Mouse (Mus musculus): ENCODE measurements around the gene Mfsd2a. TPM values are rescaled to one million over a fixed set of nuclear protein-coding genes. Genes with fewer than 3 reads are reported as not detected.

Mfsd2a gene
- polyA plus RNA-seq, 1 experiment, result 7.2 TPM

DNA sequence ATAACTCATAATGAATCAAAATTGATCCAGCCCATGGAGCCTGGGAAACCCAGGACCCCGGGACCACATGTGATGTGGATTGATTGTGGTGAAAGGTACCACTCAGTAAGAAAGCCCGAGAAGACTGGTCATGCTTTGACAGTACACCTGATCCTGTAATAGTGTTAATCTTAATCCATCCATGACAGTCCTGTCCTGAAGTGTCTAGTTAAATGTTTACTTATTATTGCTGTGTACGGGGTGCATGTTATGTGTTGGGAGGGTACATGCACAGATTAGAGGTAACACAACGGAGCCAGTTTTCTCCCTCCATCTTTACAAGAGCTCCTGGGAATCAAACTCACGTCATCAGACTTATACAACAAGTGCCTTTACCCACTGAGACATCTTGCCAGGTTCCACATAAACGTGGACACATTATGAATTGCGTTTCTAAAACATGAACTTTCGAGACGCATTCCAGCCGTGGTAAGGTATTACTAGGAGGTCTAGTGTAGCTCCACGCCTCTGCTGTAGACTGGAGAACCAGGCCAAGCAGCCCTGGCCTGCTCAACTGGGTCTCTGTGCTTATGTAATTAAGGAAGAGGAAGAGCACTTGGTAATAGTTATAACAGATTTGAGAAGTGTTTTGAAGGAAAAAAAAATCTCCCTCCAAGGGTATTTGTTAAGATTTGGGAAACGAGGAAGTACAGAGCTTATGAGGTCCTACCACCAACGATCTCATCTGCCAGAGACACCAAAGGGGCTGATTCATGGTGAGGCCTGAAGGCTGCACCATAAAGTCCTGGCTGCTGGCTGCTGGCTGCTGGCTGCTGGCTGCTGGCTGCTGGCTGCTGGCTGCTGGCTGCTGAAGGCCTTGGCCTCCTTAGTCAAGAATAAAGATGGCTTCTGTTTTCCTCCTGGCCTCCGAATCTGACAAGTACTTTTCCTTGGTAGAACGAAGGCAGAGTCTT is 37.3 kb downstream of the Mfsd2a start:
- no peak for TF ChIP-seq POLR2A (IDR thresholded peaks at IDR 0.05; ENCODE audit: borderline replicate concordance, extremely low read depth, low read depth, low read length)
- no peak for TF ChIP-seq CTCF (IDR thresholded peaks at IDR 0.05; ENCODE audit: insufficient read depth, low read length)
- WGBS, result 70% methylated on average over 15 of the region's 15 CpGs

DNA sequence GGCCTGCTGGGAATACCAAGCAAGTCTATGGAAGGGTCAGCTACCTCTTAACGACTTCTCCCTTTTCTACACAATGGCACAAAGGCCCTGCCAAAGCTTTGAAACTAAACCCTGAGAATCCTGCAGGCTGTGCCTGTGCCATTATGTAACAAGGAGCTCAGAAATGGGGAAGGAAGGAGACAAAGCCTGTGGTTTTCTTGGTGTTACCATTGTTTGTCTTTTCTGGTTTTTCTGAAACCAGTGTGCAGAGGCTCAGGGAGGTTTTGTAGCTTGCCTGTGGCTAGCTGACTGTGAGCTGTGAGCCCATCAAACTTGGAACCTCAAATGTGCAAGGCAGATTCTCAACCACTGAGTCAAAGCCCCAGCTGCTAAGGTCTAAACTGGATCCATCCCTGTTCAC is 38.1 kb downstream of the Mfsd2a start:
- DNase-seq, result no peak
- Histone ChIP-seq H3K4me3 (replicated peaks; ENCODE audit: extremely low read depth, low read depth, low read length) (no peak overlapping the region), H3K4me1 (ENCODE audit: control insufficient read depth, insufficient read depth, low read length) (no peaks in the 10 kb centered on the region)
- TF ChIP-seq CTCF (IDR thresholded peaks at IDR 0.05; ENCODE audit: insufficient read depth, low read length), result no peak
- TF ChIP-seq POLR2A (IDR thresholded peaks at IDR 0.05; ENCODE audit: borderline replicate concordance, extremely low read depth, low read depth, low read length), result no peak
- 32% methylated on average over 1 of the region's 1 CpGs for WGBS

More for the DNA sequence above, 37.3 kb downstream of the Mfsd2a start:
- no peak overlapping the region for H3K4me3 ChIP-seq (replicated peaks; ENCODE audit: extremely low read depth, low read depth, low read length)
- H3K4me1 ChIP-seq (ENCODE audit: control insufficient read depth, insufficient read depth, low read length), result no peaks in the 10 kb centered on the region
- no peak for DNase-seq

DNA sequence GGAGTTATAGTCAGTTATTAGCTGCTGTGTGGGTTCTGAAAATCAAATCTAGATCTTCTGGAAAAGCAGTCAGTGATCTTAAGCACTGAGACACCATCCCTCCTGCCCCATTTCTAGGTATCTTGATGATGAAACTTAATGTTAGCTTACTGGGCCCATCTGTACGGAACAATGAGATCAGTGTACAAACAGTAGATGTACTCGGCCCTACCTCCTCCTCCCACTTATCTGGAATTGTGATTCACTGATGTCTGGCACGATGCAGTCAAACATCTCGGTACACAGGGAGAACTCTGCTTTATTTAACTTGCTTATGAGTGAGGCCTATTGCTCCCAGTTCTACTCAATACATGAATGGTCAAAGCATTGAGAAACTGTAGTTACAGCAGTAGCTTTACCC is 45.0 kb downstream of the Mfsd2a start:
- WGBS, result 75% methylated on average over 4 of the region's 4 CpGs

DNA sequence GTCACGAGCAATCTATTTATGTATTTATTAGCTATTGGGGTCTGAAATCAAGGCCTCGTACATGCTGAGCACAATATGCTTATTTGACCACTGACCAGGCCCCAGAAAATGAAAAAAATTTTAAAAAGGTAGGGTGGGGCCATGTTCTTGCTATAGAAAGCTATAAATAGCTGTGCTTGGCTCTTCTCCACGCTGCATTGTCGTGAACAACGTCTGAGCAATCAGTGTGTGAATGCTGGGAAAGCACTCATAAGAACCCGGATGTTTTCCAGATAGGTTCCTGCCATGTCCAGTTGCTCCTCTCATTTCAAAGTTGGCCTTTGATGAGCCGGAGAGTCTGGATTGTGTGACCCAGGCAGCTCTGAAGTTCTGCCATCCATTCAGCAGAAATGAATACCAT is 46.8 kb downstream of the Mfsd2a start:
- Histone ChIP-seq H3K4me1 (ENCODE audit: control insufficient read depth, insufficient read depth, low read length) (no peaks in the 10 kb centered on the region), H3K4me3 (replicated peaks; ENCODE audit: extremely low read depth, low read depth, low read length) (no peak overlapping the region)
- no peak for TF ChIP-seq POLR2A (IDR thresholded peaks at IDR 0.05; ENCODE audit: borderline replicate concordance, extremely low read depth, low read depth, low read length)
- no peak for TF ChIP-seq CTCF (IDR thresholded peaks at IDR 0.05; ENCODE audit: insufficient read depth, low read length)
- DNase-seq, result no peak
- WGBS, result 49% methylated on average over 7 of the region's 7 CpGs

More for the DNA sequence above, 45.0 kb downstream of the Mfsd2a start:
- Histone ChIP-seq H3K4me1 (ENCODE audit: control insufficient read depth, insufficient read depth, low read length) (no peaks in the 10 kb centered on the region), H3K4me3 (replicated peaks; ENCODE audit: extremely low read depth, low read depth, low read length) (no peak overlapping the region)
- TF ChIP-seq CTCF (IDR thresholded peaks at IDR 0.05; ENCODE audit: insufficient read depth, low read length) (no peak), POLR2A (IDR thresholded peaks at IDR 0.05; ENCODE audit: borderline replicate concordance, extremely low read depth, low read depth, low read length) (no peak)
- no peak for DNase-seq

DNA sequence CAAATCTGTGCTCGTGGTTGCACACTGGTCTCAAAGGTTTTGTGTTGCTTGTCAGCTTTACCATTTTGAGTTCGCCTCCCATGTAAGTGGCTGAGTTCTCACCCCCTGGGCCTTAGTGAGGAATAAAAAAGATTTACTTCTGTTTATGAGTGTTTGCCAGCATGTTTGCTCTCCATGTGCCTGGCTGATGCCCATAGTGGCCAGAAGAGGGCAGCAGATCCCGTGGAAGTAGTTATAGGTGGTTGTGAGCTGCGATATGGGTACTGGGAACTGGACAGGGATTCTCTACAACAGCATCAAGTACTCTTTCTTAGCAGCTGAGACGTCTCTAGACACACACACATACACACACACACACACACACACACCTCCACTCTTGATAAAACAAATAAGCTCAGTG is 48.4 kb downstream of the Mfsd2a start:
- 77% methylated on average over 5 of the region's 5 CpGs for WGBS
- H3K4me3 ChIP-seq (replicated peaks; ENCODE audit: extremely low read depth, low read depth, low read length), result no peak overlapping the region
- no peaks in the 10 kb centered on the region for H3K4me1 ChIP-seq (ENCODE audit: control insufficient read depth, insufficient read depth, low read length)
- DNase-seq, result no peak
- TF ChIP-seq POLR2A (IDR thresholded peaks at IDR 0.05; ENCODE audit: borderline replicate concordance, extremely low read depth, low read depth, low read length) (no peak), CTCF (IDR thresholded peaks at IDR 0.05; ENCODE audit: insufficient read depth, low read length) (peak; percentile 45)

DNA sequence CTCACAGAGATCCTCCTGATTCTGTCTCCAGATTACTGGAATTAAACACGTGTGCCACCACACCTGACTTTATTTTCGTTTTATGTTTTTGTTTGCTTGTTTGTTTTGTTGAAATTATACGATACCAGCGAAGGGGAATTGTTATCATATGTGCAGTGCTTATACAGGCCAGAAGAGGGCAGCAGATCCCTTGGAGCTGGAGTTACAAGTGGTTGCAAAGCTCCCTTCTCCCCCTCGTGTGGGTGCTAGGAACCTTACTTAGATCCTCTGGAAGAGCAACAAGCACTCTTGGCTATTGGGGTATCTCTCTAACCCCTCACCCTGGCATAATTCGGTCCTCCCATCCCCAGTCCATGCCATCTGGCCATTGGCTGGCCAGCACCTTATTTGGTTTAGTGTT is 50.4 kb downstream of the Mfsd2a start:
- Histone ChIP-seq H3K4me1 (ENCODE audit: control insufficient read depth, insufficient read depth, low read length) (no peaks in the 10 kb centered on the region), H3K4me3 (replicated peaks; ENCODE audit: extremely low read depth, low read depth, low read length) (no peak overlapping the region)
- TF ChIP-seq CTCF (IDR thresholded peaks at IDR 0.05; ENCODE audit: insufficient read depth, low read length), result peak; percentile 53
- TF ChIP-seq POLR2A (IDR thresholded peaks at IDR 0.05; ENCODE audit: borderline replicate concordance, extremely low read depth, low read depth, low read length), result no peak
- 44% methylated on average over 6 of the region's 6 CpGs for WGBS
- DNase-seq, result no peak

DNA sequence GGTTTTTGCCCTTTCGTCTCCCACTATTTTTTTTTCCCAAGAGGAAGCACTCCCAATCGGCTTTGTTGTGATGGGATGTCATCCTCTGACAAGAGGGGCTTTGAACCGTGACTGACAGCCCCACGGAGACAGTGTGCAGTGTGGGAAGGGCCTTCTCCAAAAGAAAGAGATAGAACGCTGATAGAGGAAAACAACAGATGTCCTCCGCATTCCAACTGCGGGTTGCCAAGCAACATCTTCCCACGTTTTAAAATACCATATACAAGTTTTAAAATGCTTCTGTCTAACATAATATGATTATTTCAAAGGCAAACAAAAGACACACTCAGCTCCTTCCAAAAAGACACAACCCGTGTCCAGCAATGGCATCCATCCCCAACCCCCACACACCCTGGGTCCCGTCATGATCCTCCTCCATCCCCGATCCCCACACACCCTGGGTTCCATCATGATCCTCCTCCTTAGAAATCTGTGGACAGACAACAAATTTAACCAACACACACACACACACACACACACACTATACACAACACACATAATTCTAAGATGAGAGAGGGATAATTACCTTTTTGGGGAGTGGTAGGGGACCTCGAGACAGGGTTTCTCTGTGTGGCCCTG is 51.3 kb downstream of the Mfsd2a start:
- no peak for TF ChIP-seq POLR2A (IDR thresholded peaks at IDR 0.05; ENCODE audit: borderline replicate concordance, extremely low read depth, low read depth, low read length)
- TF ChIP-seq CTCF (IDR thresholded peaks at IDR 0.05; ENCODE audit: insufficient read depth, low read length), result no peak
- 56% methylated on average over 12 of the region's 12 CpGs for WGBS
- H3K4me3 ChIP-seq (replicated peaks; ENCODE audit: extremely low read depth, low read depth, low read length), result no peak overlapping the region
- no peaks in the 10 kb centered on the region for H3K4me1 ChIP-seq (ENCODE audit: control insufficient read depth, insufficient read depth, low read length)
- no peak for DNase-seq

DNA sequence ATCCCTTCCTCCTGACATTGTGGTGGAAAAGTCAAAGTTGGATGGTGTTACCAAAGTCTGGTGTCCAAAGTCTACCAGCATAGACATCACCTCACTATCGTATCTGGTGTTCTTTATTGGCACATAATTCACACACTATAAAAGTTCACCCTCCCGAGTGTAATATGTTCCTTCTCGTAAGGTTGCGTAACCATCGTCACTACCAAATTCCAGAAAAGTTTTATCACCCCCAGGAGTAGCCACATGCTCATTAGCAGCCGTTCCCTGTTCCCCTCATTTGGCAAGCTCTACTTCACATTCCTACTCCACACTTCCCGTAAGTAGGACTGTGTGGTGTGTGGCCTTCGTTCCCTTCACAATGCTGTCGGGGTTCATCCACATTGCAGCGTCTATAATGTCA is 55.6 kb downstream of the Mfsd2a start:
- Histone ChIP-seq H3K4me3 (replicated peaks; ENCODE audit: extremely low read depth, low read depth, low read length) (no peak overlapping the region), H3K4me1 (ENCODE audit: control insufficient read depth, insufficient read depth, low read length) (no peaks in the 10 kb centered on the region)
- 69% methylated on average over 10 of the region's 10 CpGs for WGBS
- no peak for DNase-seq
- no peak for TF ChIP-seq CTCF (IDR thresholded peaks at IDR 0.05; ENCODE audit: insufficient read depth, low read length)
- no peak for TF ChIP-seq POLR2A (IDR thresholded peaks at IDR 0.05; ENCODE audit: borderline replicate concordance, extremely low read depth, low read depth, low read length)

DNA sequence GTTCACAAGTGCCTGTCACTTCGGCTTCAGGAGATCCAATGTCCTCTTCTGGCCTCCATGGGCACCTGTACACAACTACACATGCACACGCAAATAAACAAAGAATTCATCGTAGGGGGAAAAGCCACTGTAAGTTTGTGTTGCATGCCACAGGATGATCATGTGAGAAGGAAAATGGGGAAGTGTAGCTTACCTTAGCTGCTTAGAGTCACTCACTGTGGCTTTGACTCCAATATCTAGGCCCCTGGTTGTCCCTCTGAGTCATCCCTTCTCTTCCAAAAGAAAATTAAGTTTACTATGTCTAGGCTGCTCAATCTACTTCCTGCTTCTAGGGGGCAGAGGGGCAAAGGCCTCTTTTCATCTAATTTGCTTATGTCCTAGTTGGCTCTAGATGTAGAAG is 57.3 kb downstream of the Mfsd2a start:
- DNase-seq, result no peak
- H3K4me1 ChIP-seq (ENCODE audit: control insufficient read depth, insufficient read depth, low read length), result no peaks in the 10 kb centered on the region
- no peak overlapping the region for H3K4me3 ChIP-seq (replicated peaks; ENCODE audit: extremely low read depth, low read depth, low read length)
- TF ChIP-seq POLR2A (IDR thresholded peaks at IDR 0.05; ENCODE audit: borderline replicate concordance, extremely low read depth, low read depth, low read length) (no peak), CTCF (IDR thresholded peaks at IDR 0.05; ENCODE audit: insufficient read depth, low read length) (no peak)
- 81% methylated on average over 3 of the region's 3 CpGs for WGBS

All from lung, adult 2 months (tissue).